21 mouse cellular contexts compared by ENCODE assay signal in the genomic region with DNA sequence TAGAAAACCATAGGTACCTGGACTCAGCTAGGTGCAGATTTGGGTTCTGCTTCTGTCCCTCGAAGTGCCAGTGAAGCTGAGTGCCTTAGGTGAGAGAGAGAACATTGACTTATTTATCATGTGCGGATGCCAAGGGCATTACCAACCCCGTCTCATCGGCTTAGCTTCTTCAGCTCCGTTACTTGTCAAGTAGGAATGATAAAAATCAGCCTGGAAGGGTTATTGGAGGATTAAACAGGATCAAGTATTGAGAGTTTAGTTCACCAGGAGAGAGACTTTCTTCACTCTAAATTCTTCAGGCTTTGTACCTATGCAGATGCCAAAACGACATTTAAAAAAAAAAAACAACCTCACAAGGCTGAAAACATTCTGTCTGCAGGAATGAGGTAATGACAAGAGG. TPM values are rescaled to one million over a fixed set of nuclear protein-coding genes. Genes with fewer than 3 reads are reported as not detected.
"Had no signal": no experiment of that assay in that cellular context is flagged by ENCODE, and none has a peak within 500 bp of the region (broad histone marks: within the 10 kb centered on the region; RNA-seq: fewer than 3 reads in every experiment).

No protein-coding gene starts in this region.

- H3K4me3 ChIP-seq: midbrain, embryonic 10.5 days; midbrain, embryonic 12.5 days; myocyte; neural tube, embryonic 13.5 days; neural tube, embryonic 15.5 days had no signal

- H3K4me1 ChIP-seq: midbrain, embryonic 10.5 days; midbrain, embryonic 12.5 days; neural tube, embryonic 13.5 days; neural tube, embryonic 15.5 days had no signal

- H3K9ac ChIP-seq: liver, embryonic 14.5 days; lung, embryonic 14.5 days; midbrain, embryonic 12.5 days; neural tube, embryonic 13.5 days; neural tube, embryonic 15.5 days had no signal

- H3K36me3 ChIP-seq: midbrain, embryonic 10.5 days; midbrain, embryonic 12.5 days; neural tube, embryonic 13.5 days; neural tube, embryonic 15.5 days had no signal

- DNase-seq: lung, adult 18-20 months; lung, embryonic 14.5 days; lung, postnatal 10 days; lung, postnatal 4 days; midbrain, embryonic 14.5 days; right cerebral cortex, adult 18-20 months; right cerebral cortex, postnatal 25 days; right cerebral cortex, postnatal 4 days; spleen, adult 18-20 months; thymus, adult 18-20 months; thymus, postnatal 14 days; thymus, postnatal 36 days had no signal

- H3K27ac ChIP-seq: liver, embryonic 14.5 days; midbrain, embryonic 10.5 days; midbrain, embryonic 12.5 days; neural tube, embryonic 13.5 days; neural tube, embryonic 15.5 days had no signal

- H3K9me3 ChIP-seq: midbrain, embryonic 10.5 days; midbrain, embryonic 12.5 days; neural tube, embryonic 13.5 days; neural tube, embryonic 15.5 days had no signal

- ATAC-seq: midbrain, embryonic 16.5 days had no signal

- H3K4me2 ChIP-seq: lung, embryonic 14.5 days; midbrain, embryonic 12.5 days; neural tube, embryonic 13.5 days; neural tube, embryonic 15.5 days had no signal

- H3K27me3 ChIP-seq: midbrain, embryonic 12.5 days; neural tube, embryonic 13.5 days; neural tube, embryonic 15.5 days had no signal

RNA-seq across cellular contexts. Expression of a gene that starts 6.0 kb away (rescaled TPM):
- total RNA-seq: megakaryocyte, adult 5-6 weeks; megakaryocyte-erythroid progenitor cell, adult 5-6 weeks had no signal

RNA-seq across cellular contexts. Expression of a gene that starts 44.5 kb away (rescaled TPM):
- total RNA-seq: megakaryocyte, adult 5-6 weeks; megakaryocyte-erythroid progenitor cell, adult 5-6 weeks had no signal
